Mouse (Mus musculus) forebrain, embryonic 16.5 days (tissue): ENCODE results near the gene Gm20403. TPM values are rescaled to one million over a fixed set of nuclear protein-coding genes. Genes with fewer than 3 reads are reported as not detected.

Experiments
- ATAC-seq: fragments of 200-750 bp; cut with Nextera tagmentation; 2 replicates; pipeline ENCODE4 v1.8.0; 2017; ENCODE audit warnings: mild to moderate bottlenecking, moderate library complexity
- H3K27ac ChIP-seq: fragments of 300-500 bp; sonication (generic); 2 replicates; pipeline ENCODE4 v1.5.1; 2014; ENCODE audit warnings: low read length, control low read depth
- H3K27me3 ChIP-seq: fragments of 300-500 bp; sonication (generic); replicated peaks from 2 replicates; pipeline ENCODE4 v1.6.1; 2014; ENCODE audit warnings: low read length; ENCODE audit not compliant: control insufficient read depth, insufficient read depth
- H3K36me3 ChIP-seq: fragments of 300-500 bp; sonication (generic); 2 replicates; pipeline ENCODE4 v1.6.1; 2014; ENCODE audit not compliant: control insufficient read depth, insufficient read depth
- H3K4me1 ChIP-seq: fragments of 300-500 bp; sonication (generic); replicated peaks from 2 replicates; pipeline ENCODE4 v1.6.1; 2014; ENCODE audit warnings: low read length; ENCODE audit not compliant: control insufficient read depth, insufficient read depth
- H3K4me2 ChIP-seq: fragments of 300-500 bp; sonication (generic); 2 replicates; pipeline ENCODE4 v1.6.1; 2014; ENCODE audit warnings: mild to moderate bottlenecking, low read length, control low read depth
- H3K4me3 ChIP-seq: fragments of 300-500 bp; sonication (generic); replicated peaks from 2 replicates; pipeline ENCODE4 v1.5.1; 2014; ENCODE audit warnings: mild to moderate bottlenecking, low read length, control low read depth
- H3K9ac ChIP-seq: fragments of 300-500 bp; sonication (generic); replicated peaks from 2 replicates; pipeline ENCODE4 v1.6.1; 2014; ENCODE audit warnings: low read depth, low read length, control low read depth
- H3K9me3 ChIP-seq: fragments of 300-500 bp; sonication (generic); 2 replicates; pipeline ENCODE4 v1.6.1; 2016; ENCODE audit warnings: low read length; ENCODE audit not compliant: control insufficient read depth
- WGBS: fragments of 180-500 bp; shearing (Covaris S2); extraction: QIAGEN DNeasy Blood & Tissue Kit; methylation state at CpG from one replicate; pipeline ENCODE4 v1.1.7; 2014; 5-methylcytosine and 5-hydroxymethylcytosine counted together
- polyA plus RNA-seq: library from polyadenylated mRNA; unstranded; fragments of >200 nt; fragmentation: Nextera tagmentation; extraction: Ambion mirVana; gene quantifications from 2 replicates; pipeline ENCODE4 v1.2.1, GENCODE M21; 2015

The Gm20403 gene
- polyA plus RNA-seq, 1 experiment from 2014 or later = not detected

DNA sequence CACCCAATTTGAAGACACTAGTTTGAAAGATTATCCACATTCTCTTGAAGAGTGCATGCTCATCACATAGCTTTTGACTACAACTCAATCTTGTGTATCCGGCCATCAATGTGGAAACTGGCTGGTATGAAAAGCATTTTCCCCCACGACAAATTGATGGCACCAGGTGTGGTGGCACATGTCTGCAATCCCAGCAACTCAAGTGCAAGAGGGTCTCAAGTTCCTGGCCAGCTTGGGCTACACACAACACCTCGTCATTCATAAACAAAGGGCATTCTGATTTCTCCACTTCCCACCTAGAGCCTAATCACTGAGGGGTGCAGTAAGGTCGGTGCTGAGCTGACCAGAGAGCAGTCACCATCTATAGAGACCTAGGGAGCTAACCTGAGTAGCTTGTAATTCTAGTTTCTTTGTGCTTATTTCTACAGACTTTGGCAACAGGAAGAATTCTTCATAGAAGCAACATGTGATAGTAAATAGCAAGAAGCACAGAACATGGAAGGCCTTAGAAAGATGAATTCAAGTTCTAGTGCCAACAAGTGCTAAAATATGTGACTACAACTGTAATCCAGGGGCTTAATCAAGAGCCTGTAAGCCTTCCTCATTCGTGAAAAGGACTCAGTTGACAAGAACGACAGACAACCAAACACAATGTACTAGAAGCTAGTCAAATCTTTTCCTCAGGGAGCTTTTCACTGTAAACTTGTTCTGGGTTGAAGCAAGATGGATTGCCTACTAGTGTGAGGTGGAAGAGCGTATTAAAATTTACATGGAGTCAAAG lies 3.2 kb downstream of the Gm20403 start:
- Histone ChIP-seq H3K9me3 (no peaks in the 10 kb centered on the region), H3K9ac (no peak overlapping the region), H3K4me3 (no peak overlapping the region), H3K4me1 (peaks cover 7% of the 10 kb centered on the region), H3K27me3 (no peaks in the 10 kb centered on the region), H3K4me2 (no peak overlapping the region), H3K27ac (no peak overlapping the region), H3K36me3 (no peaks in the 10 kb centered on the region)
- 75% methylated on average over 7 of the region's 7 CpGs for WGBS
- no peak for ATAC-seq

DNA sequence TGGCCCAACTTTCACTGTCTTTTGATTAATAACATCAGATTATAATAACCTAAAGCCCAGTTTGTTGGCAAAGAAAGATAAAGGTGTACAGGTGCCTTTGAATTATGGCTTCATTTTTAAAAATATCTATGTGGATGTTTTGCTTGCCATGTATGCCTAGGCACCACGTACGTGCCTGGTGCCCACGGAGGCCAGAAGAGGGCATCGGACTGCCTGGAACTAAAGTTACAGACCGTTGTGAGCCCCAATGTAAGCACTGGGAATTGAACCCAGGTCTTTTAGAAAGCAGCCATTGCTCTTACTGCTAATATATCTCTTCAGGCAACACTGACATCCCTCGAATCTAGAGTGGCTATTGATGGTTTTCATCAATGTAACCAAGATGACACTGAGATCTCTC lies 4.4 kb downstream of the Gm20403 start:
- H3K36me3 ChIP-seq = no peaks in the 10 kb centered on the region
- no peak for ATAC-seq
- 63% methylated on average over 6 of the region's 6 CpGs for WGBS

DNA sequence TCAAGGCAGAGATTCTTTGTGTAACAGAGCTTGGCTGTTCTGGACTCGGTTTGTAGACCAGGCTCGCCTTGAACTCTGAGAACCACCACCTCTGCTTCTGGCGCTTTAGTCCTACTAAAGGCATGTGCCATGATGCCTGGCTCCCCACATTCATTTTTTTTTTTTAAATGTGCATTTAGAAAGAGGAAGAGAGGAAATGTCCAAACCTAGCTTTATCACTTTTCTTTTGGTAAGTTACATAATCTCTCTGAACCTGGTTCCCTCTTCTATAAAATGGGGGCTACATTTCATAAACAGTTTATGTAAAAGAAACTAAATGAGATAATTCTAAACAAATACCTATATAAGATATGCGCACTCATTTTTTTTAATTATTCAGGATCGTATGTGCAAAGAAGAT lies 5.4 kb downstream of the Gm20403 start:
- peaks cover 7% of the 10 kb centered on the region for H3K4me1 ChIP-seq
- H3K9ac ChIP-seq = no peak overlapping the region
- H3K36me3 ChIP-seq = no peaks in the 10 kb centered on the region
- WGBS = 78% methylated on average over 5 of the region's 5 CpGs
- no peak for ATAC-seq
- H3K27me3 ChIP-seq = no peaks in the 10 kb centered on the region
- no peak overlapping the region for H3K4me2 ChIP-seq
- H3K27ac ChIP-seq = no peak overlapping the region
- no peak overlapping the region for H3K4me3 ChIP-seq
- no peaks in the 10 kb centered on the region for H3K9me3 ChIP-seq

More for the DNA sequence above, 4.4 kb downstream of the Gm20403 start:
- no peak overlapping the region for H3K9ac ChIP-seq
- H3K27ac ChIP-seq = no peak overlapping the region
- no peak overlapping the region for H3K4me2 ChIP-seq
- H3K9me3 ChIP-seq = no peaks in the 10 kb centered on the region
- peaks cover 7% of the 10 kb centered on the region for H3K4me1 ChIP-seq
- H3K4me3 ChIP-seq = no peak overlapping the region
- no peaks in the 10 kb centered on the region for H3K27me3 ChIP-seq

DNA sequence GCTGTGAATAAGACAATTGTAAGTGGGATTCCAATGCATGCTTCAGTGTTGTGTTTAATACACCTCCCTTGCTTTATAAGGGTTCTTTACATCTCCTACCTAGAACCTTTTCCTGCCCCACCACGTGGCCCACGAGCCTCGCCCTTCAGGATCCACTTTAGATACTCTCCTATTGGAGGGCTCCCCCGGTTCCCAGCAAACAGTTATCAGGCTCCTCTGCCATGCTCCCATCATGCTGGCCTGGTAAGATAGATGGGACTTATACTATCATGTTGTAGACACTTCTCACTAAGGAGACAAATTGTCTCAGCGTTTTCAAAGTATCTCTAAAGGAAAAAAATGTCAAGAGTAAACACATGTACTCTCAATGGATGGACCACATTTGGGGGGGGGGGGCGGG lies 5.8 kb downstream of the Gm20403 start:
- WGBS = 79% methylated on average over 6 of the region's 6 CpGs
- H3K4me3 ChIP-seq = no peak overlapping the region
- H3K4me2 ChIP-seq = no peak overlapping the region
- no peak for ATAC-seq
- H3K27me3 ChIP-seq = no peaks in the 10 kb centered on the region
- peaks cover 7% of the 10 kb centered on the region for H3K4me1 ChIP-seq
- H3K36me3 ChIP-seq = no peaks in the 10 kb centered on the region
- H3K9me3 ChIP-seq = no peaks in the 10 kb centered on the region
- no peak overlapping the region for H3K27ac ChIP-seq
- no peak overlapping the region for H3K9ac ChIP-seq

DNA sequence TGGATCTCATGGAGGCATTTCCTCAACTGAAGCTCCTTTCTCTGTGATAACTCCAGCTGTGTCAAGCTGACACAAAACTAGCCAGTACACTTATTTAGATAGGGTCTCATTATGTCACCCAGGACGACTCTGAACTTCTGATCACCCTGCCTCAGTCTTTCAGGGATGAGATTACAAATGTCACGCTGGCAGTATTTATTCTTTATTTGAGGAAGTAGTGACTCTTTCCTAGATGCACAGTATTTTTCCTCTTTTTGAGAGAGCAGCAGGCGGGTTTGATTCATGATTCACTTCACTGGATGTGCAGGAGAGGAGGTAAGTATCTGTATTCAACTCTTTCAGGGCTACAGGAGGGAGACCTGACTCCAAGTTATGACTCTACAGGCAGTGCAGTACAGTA lies 17.3 kb downstream of the Gm20403 start:
- 78% methylated on average over 3 of the region's 3 CpGs for WGBS
- Histone ChIP-seq H3K27me3 (no peaks in the 10 kb centered on the region), H3K9ac (no peak overlapping the region), H3K9me3 (no peaks in the 10 kb centered on the region), H3K36me3 (no peaks in the 10 kb centered on the region; the same call in 1 of the 2 replicates), H3K4me3 (no peak overlapping the region), H3K4me1 (no peaks in the 10 kb centered on the region), H3K27ac (no peak overlapping the region), H3K4me2 (no peak overlapping the region)
- no peak for ATAC-seq

DNA sequence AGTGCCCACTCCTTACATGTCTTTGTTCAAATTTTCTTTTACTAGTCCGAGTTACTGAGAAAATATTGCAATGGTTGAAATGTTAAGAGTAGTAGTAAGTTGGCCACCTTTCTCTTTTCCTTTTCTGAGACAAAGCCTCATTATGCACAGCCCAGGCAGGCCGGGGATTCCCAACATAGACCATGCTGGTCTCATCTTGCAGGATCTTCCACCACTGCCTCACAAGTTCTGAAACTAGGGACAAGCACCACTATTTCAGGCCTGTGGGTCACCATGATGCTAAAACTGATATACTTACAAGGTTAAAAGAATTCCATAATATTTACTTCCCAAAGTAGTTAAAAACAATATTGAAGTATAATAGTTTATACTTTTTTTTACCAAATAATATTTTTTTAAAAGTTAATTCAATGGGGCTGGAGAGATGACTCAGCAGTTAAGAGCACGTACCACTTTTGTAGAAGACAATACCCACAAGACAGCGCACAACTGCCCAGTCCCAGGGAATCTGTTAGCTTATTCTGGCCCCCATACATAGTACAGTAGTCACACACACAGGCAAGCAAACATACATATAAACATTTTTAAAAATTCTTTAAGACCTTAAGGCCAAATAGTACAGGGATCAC lies 20.7 kb downstream of the Gm20403 start:
- H3K9ac ChIP-seq = no peak overlapping the region
- WGBS = 96% methylated on average over 4 of the region's 4 CpGs
- ATAC-seq = no peak

DNA sequence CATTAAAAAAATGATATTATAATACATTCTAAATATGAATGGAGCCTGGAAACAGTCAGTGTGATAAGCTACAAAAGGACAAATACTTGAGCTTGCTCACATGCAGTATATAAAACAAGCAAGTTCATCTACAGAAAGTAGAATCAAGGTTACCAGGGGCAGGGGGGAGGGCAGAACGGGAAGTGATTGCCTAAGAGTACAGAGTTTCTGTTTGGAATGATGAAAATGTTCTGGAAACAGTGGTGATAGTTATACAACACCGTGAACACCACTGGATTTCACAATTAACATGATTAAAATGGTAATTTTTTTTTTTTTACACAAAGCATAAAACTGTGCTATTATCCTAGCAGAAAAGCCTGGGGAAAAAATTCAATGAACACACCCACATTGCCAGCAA lies 26.8 kb downstream of the Gm20403 start:
- WGBS = 74% methylated on average over 2 of the region's 2 CpGs
- no peaks in the 10 kb centered on the region for H3K9me3 ChIP-seq

More for the DNA sequence above, 20.7 kb downstream of the Gm20403 start:
- no peak overlapping the region for H3K27ac ChIP-seq
- no peaks in the 10 kb centered on the region for H3K4me1 ChIP-seq
- H3K9me3 ChIP-seq = no peaks in the 10 kb centered on the region
- no peaks in the 10 kb centered on the region; the same call in 1 of the 2 replicates for H3K36me3 ChIP-seq
- H3K27me3 ChIP-seq = no peaks in the 10 kb centered on the region
- no peak overlapping the region for H3K4me2 ChIP-seq
- H3K4me3 ChIP-seq = no peak overlapping the region

DNA sequence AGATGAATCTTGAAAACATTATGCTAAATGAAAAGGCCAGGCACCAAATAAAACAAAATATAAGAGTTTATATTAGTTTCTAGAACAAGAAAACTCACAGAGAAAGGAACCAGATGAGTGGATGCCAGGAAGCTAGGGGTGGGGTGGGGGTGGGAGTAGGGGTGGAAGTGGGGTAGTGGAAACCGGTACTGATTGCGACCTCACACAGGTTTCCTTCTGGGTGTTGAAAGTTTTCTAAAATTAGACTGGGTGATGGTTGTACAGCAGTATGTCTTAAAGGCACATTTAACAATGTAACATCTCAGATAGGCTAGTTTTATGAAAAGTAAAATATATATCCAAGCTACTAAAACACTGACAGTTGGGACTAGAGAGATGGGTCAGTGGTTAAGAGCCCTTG lies 29.4 kb downstream of the Gm20403 start:
- Histone ChIP-seq H3K9ac (no peak overlapping the region), H3K27ac (no peak overlapping the region), H3K9me3 (no peaks in the 10 kb centered on the region), H3K27me3 (no peaks in the 10 kb centered on the region), H3K4me1 (no peaks in the 10 kb centered on the region), H3K4me3 (no peak overlapping the region), H3K4me2 (no peak overlapping the region), H3K36me3 (no peaks in the 10 kb centered on the region)
- WGBS = 90% methylated on average over 2 of the region's 2 CpGs
- no peak for ATAC-seq

More for the DNA sequence above, 26.8 kb downstream of the Gm20403 start:
- Histone ChIP-seq H3K4me1 (no peaks in the 10 kb centered on the region), H3K27me3 (no peaks in the 10 kb centered on the region), H3K4me3 (no peak overlapping the region), H3K9ac (no peak overlapping the region), H3K27ac (no peak overlapping the region), H3K36me3 (no peaks in the 10 kb centered on the region), H3K4me2 (no peak overlapping the region)
- ATAC-seq = no peak

DNA sequence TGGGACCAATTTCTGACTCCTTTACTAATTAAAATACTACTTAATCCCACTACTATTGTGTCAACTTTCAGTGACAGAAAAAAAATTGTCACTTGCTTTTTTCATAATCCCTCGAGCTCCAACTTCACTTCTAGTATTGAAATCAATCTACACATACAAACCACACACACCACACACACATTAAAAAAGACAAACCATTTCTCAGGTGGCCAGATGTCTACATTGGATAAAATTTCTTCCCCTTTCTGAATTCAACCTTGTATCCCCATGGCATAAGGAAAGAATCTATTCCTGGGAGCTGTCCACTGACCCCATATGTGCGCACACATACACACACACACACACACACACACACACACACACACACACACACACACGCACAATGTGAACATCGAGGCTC lies 29.9 kb downstream of the Gm20403 start:
- no peak overlapping the region for H3K4me2 ChIP-seq
- no peak overlapping the region for H3K9ac ChIP-seq
- no peaks in the 10 kb centered on the region for H3K4me1 ChIP-seq
- 93% methylated on average over 4 of the region's 4 CpGs for WGBS
- H3K27me3 ChIP-seq = no peaks in the 10 kb centered on the region
- no peak overlapping the region for H3K4me3 ChIP-seq
- no peak for ATAC-seq
- no peaks in the 10 kb centered on the region for H3K36me3 ChIP-seq
- H3K27ac ChIP-seq = no peak overlapping the region
- H3K9me3 ChIP-seq = no peaks in the 10 kb centered on the region
